Mouse (Mus musculus): ENCODE measurements around the gene B4galt2.

DNA sequence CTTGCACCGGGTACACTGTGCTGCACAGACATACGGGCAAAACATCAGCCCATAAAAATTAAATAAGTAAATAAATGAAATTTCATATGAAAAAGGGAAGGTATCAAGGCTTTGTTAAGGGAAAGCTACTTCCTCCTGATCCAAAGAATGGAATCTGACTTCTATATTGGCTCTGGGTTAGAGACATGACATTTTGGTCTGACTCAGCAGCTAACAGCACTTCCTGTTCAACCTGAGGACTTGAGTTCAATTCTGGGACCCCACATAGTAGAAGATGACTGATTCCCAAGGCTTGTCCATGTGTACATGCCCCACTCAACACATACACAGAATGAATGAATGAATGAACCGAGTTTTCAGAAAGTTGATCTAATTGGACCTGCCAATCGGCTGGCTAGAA lies 34.6 kb upstream of the B4galt2 start:
- TF ChIP-seq EP300 (IDR thresholded peaks at IDR 0.05; ENCODE audit: low read depth in 1 of 2, low read length in 2 of 2) (no peak; a peak in 1 of 4 replicates), GABPA (IDR thresholded peaks at IDR 0.05; ENCODE audit: low read depth, low read length) (no peak), E2F4 (IDR thresholded peaks at IDR 0.05; ENCODE audit: borderline replicate concordance, low read depth, low read length) (no peak), CTCF (IDR thresholded peaks at IDR 0.05 in 2 of 3, conservative IDR thresholded peaks at IDR 0.05 in 1 of 3; ENCODE audit: control insufficient read depth in 1 of 3, insufficient read depth in 1 of 3, low read depth in 2 of 3, low read length in 3 of 3, poor library complexity in 1 of 3, severe bottlenecking in 1 of 3) (no peak), NRF1 (IDR thresholded peaks at IDR 0.05; ENCODE audit: insufficient read depth, low read depth, low read length, poor library complexity, severe bottlenecking) (no peak), RCOR1 (IDR thresholded peaks at IDR 0.05; ENCODE audit: low read depth, low read length) (no peak; the same call in 1 of the 2 replicates), CHD2 (IDR thresholded peaks at IDR 0.05; ENCODE audit: low read length) (no peak)
